In genomic region chr11:98746855-98747693, GRCm38 (mm10) we compare ENCODE assay signal across 8 mouse cellular contexts. TPM values are rescaled to one million over a fixed set of nuclear protein-coding genes. Genes with fewer than 3 reads are reported as not detected.
DNase-seq lines count a peak whose midpoint lies in the region; ATAC-seq and TF ChIP-seq lines count a peak whose summit lies in the region.

No protein-coding gene starts in this region.

- TF ChIP-seq POLR2A in bone marrow, adult 2 months (IDR thresholded peaks at IDR 0.05; ENCODE audit: borderline replicate concordance, control insufficient read depth, low read depth, low read length): no peak

- no peak for TF ChIP-seq CTCF in bone marrow, adult 2 months (IDR thresholded peaks at IDR 0.05; ENCODE audit: control insufficient read depth, insufficient read depth, low read length)
- TF ChIP-seq CTCF in stomach, postnatal 0 days (IDR thresholded peaks at IDR 0.05; ENCODE audit: low read depth): no peak

- H3K4me2 ChIP-seq in embryonic facial prominence, embryonic 15.5 days (replicated peaks): peak overlapping the region; percentile 51
- H3K4me2 ChIP-seq in heart, embryonic 12.5 days: peak overlapping the region; percentile 66
- peak overlapping the region; percentile 59 for H3K4me2 ChIP-seq in kidney, embryonic 15.5 days
- peak overlapping the region; percentile 44 for H3K4me2 ChIP-seq in limb, embryonic 15.5 days
- H3K4me2 ChIP-seq in midbrain, embryonic 15.5 days: peak overlapping the region; percentile 67
- H3K4me2 ChIP-seq in stomach, postnatal 0 days (replicated peaks; ENCODE audit: low read depth): peak overlapping the region; percentile 54

- H3K27ac ChIP-seq in bone marrow, adult 2 months (ENCODE audit: control insufficient read depth, insufficient read depth, low read depth, low read length, poor library complexity): no peak overlapping the region
- H3K27ac ChIP-seq in embryonic facial prominence, embryonic 15.5 days (replicated peaks): peak overlapping the region; percentile 94
- H3K27ac ChIP-seq in heart, embryonic 12.5 days (ENCODE audit: poor library complexity, severe bottlenecking): peak overlapping the region; percentile 88
- peak overlapping the region; percentile 85 for H3K27ac ChIP-seq in kidney, embryonic 15.5 days
- peak overlapping the region; percentile 76 for H3K27ac ChIP-seq in limb, embryonic 15.5 days
- H3K27ac ChIP-seq in midbrain, embryonic 15.5 days: peak overlapping the region; percentile 94
- H3K27ac ChIP-seq in stomach, postnatal 0 days (replicated peaks): peak overlapping the region; percentile 73

- no peaks in the 10 kb centered on the region for H3K27me3 ChIP-seq in embryonic facial prominence, embryonic 15.5 days
- no peaks in the 10 kb centered on the region for H3K27me3 ChIP-seq in heart, embryonic 12.5 days (replicated peaks)
- H3K27me3 ChIP-seq in kidney, embryonic 15.5 days: no peaks in the 10 kb centered on the region
- no peaks in the 10 kb centered on the region for H3K27me3 ChIP-seq in limb, embryonic 15.5 days
- H3K27me3 ChIP-seq in midbrain, embryonic 15.5 days (replicated peaks): no peaks in the 10 kb centered on the region
- no peaks in the 10 kb centered on the region for H3K27me3 ChIP-seq in stomach, postnatal 0 days (ENCODE audit: control insufficient read depth, insufficient read depth, low read length)

- WGBS in bone marrow, adult 2 months: 2% methylated on average over 19 of the region's 19 CpGs
- WGBS in embryonic facial prominence, embryonic 15.5 days: 4% methylated on average over 18 of the region's 19 CpGs
- WGBS in heart, embryonic 12.5 days: 4% methylated on average over 19 of the region's 19 CpGs
- WGBS in kidney, embryonic 15.5 days: 5% methylated on average over 19 of the region's 19 CpGs
- 5% methylated on average over 19 of the region's 19 CpGs for WGBS in limb, embryonic 15.5 days
- 5% methylated on average over 19 of the region's 19 CpGs for WGBS in midbrain, embryonic 15.5 days
- WGBS in stomach, postnatal 0 days: 3% methylated on average over 19 of the region's 19 CpGs

- no peaks in the 10 kb centered on the region for H3K36me3 ChIP-seq in embryonic facial prominence, embryonic 15.5 days
- no peaks in the 10 kb centered on the region for H3K36me3 ChIP-seq in heart, embryonic 12.5 days
- H3K36me3 ChIP-seq in kidney, embryonic 15.5 days: no peaks in the 10 kb centered on the region
- no peaks in the 10 kb centered on the region for H3K36me3 ChIP-seq in limb, embryonic 15.5 days
- no peaks in the 10 kb centered on the region for H3K36me3 ChIP-seq in midbrain, embryonic 15.5 days (replicated peaks)
- no peaks in the 10 kb centered on the region for H3K36me3 ChIP-seq in stomach, postnatal 0 days (ENCODE audit: control insufficient read depth, insufficient read depth, low read length)

- H3K4me1 ChIP-seq in bone marrow, adult 2 months (ENCODE audit: control insufficient read depth, insufficient read depth, low read length): peaks cover 12% of the 10 kb centered on the region
- H3K4me1 ChIP-seq in embryonic facial prominence, embryonic 15.5 days: peaks cover 93% of the 10 kb centered on the region
- peaks cover 95% of the 10 kb centered on the region for H3K4me1 ChIP-seq in heart, embryonic 12.5 days (replicated peaks)
- peaks cover 99% of the 10 kb centered on the region for H3K4me1 ChIP-seq in kidney, embryonic 15.5 days
- H3K4me1 ChIP-seq in limb, embryonic 15.5 days: peaks cover 93% of the 10 kb centered on the region
- peaks cover 89% of the 10 kb centered on the region for H3K4me1 ChIP-seq in midbrain, embryonic 15.5 days
- H3K4me1 ChIP-seq in stomach, postnatal 0 days (replicated peaks; ENCODE audit: control insufficient read depth, insufficient read depth): peaks cover 64% of the 10 kb centered on the region

- H3K4me3 ChIP-seq in bone marrow, adult 2 months (replicated peaks; ENCODE audit: control insufficient read depth, low read depth, low read length): peak overlapping the region; percentile 61
- H3K4me3 ChIP-seq in embryonic facial prominence, embryonic 15.5 days (replicated peaks): peak overlapping the region; percentile 28
- peak overlapping the region; percentile 30 for H3K4me3 ChIP-seq in heart, embryonic 12.5 days
- H3K4me3 ChIP-seq in kidney, embryonic 15.5 days (replicated peaks): peak overlapping the region; percentile 28
- H3K4me3 ChIP-seq in limb, embryonic 15.5 days: peak overlapping the region; percentile 25
- H3K4me3 ChIP-seq in midbrain, embryonic 15.5 days: peak overlapping the region; percentile 26
- H3K4me3 ChIP-seq in stomach, postnatal 0 days (ENCODE audit: low read depth, low read length): peak overlapping the region; percentile 24; the same call in 1 of the 2 replicates

- H3K9ac ChIP-seq in embryonic facial prominence, embryonic 15.5 days: no peak overlapping the region
- peak overlapping the region; percentile 21 for H3K9ac ChIP-seq in heart, embryonic 12.5 days
- H3K9ac ChIP-seq in kidney, embryonic 15.5 days: 0 out of 2 replicates have a peak overlapping the region, but pooled peaks have one; percentile 14
- no peak overlapping the region for H3K9ac ChIP-seq in limb, embryonic 15.5 days
- H3K9ac ChIP-seq in midbrain, embryonic 15.5 days: peak overlapping the region; percentile 37
- H3K9ac ChIP-seq in stomach, postnatal 0 days (ENCODE audit: low read length): peak overlapping the region; percentile 43; the same call in 1 of the 2 replicates

- ATAC-seq in CD4-positive, CD25-positive, alpha-beta regulatory T cell, adult 4 months: peak; percentile 72
- peak; percentile 78 for ATAC-seq in embryonic facial prominence, embryonic 15.5 days (ENCODE audit: insufficient number of reproducible peaks, low FRiP score, low TSS enrichment, low read depth)
- peak; percentile 64 for ATAC-seq in heart, embryonic 12.5 days (ENCODE audit: insufficient number of reproducible peaks, low FRiP score)
- ATAC-seq in kidney, embryonic 15.5 days (replicated peaks; ENCODE audit: low FRiP score): peak; percentile 57
- ATAC-seq in limb, embryonic 15.5 days (ENCODE audit: insufficient number of reproducible peaks, low FRiP score, low TSS enrichment, low read depth): peak; percentile 65; the same call in 1 of the 2 replicates
- peak; percentile 44 for ATAC-seq in midbrain, embryonic 15.5 days (replicated peaks)
- peak; percentile 41 for ATAC-seq in stomach, postnatal 0 days (ENCODE audit: low FRiP score, low TSS enrichment)

- TF ChIP-seq EP300 in stomach, postnatal 0 days (optimal IDR thresholded peaks at IDR 0.05): no peak

- H3K9me3 ChIP-seq in embryonic facial prominence, embryonic 15.5 days (replicated peaks): no peaks in the 10 kb centered on the region
- H3K9me3 ChIP-seq in heart, embryonic 12.5 days (replicated peaks): no peaks in the 10 kb centered on the region
- no peaks in the 10 kb centered on the region for H3K9me3 ChIP-seq in kidney, embryonic 15.5 days (replicated peaks)
- no peaks in the 10 kb centered on the region for H3K9me3 ChIP-seq in limb, embryonic 15.5 days
- no peaks in the 10 kb centered on the region for H3K9me3 ChIP-seq in midbrain, embryonic 15.5 days
- H3K9me3 ChIP-seq in stomach, postnatal 0 days (ENCODE audit: control insufficient read depth, low read length): no peaks in the 10 kb centered on the region

- peak; percentile 88 for DNase-seq in stomach, postnatal 0 days (ENCODE audit: low spot score)

RNA-seq across cellular contexts. Expression of gene Thra, which starts 6.6 kb away (rescaled TPM):
- polyA plus RNA-seq in CD4-positive, CD25-positive, alpha-beta regulatory T cell, adult 4 months (2017; shearing (Covaris generic)): 1 to 10 TPM; 4.8 to 5.7 TPM
- polyA plus RNA-seq in bone marrow, adult 2 months (2011; ENCODE audit: insufficient read depth, insufficient read length, low replicate concordance, missing spikeins): 27.5 and 35.4 TPM in 2 replicates
- polyA plus RNA-seq in embryonic facial prominence, embryonic 15.5 days (2015; fragmentation: Nextera tagmentation; extraction: Ambion mirVana): 51.0 and 51.2 TPM in 2 replicates
- 27.0 and 29.8 TPM in 2 replicates for polyA plus RNA-seq in heart, embryonic 12.5 days (2016; fragmentation: Nextera tagmentation; extraction: Ambion mirVana)
- polyA plus RNA-seq in kidney, embryonic 15.5 days (2015; fragmentation: Nextera tagmentation; extraction: Ambion mirVana): 21.7 and 26.9 TPM in 2 replicates
- polyA plus RNA-seq in limb, embryonic 15.5 days (2015; fragmentation: Nextera tagmentation; extraction: Ambion mirVana): 38.4 and 39.6 TPM in 2 replicates
- 151 and 158 TPM in 2 replicates for polyA plus RNA-seq in midbrain, embryonic 15.5 days (2015; fragmentation: Nextera tagmentation; extraction: Ambion mirVana)
- 24.0 and 24.5 TPM in 2 replicates for polyA plus RNA-seq in stomach, postnatal 0 days (2015; fragmentation: Nextera tagmentation; extraction: Ambion mirVana)

RNA-seq across cellular contexts. Expression of gene Med24, which starts 17.8 kb away (rescaled TPM):
- polyA plus RNA-seq in CD4-positive, CD25-positive, alpha-beta regulatory T cell, adult 4 months (2017; shearing (Covaris generic)): 10 to 100 TPM; 27.0 to 37.5 TPM
- 26.7 and 28.7 TPM in 2 replicates for polyA plus RNA-seq in bone marrow, adult 2 months (2011; ENCODE audit: insufficient read depth, insufficient read length, low replicate concordance, missing spikeins)
- 52.3 and 53.3 TPM in 2 replicates for polyA plus RNA-seq in embryonic facial prominence, embryonic 15.5 days (2015; fragmentation: Nextera tagmentation; extraction: Ambion mirVana)
- 45.9 and 48.1 TPM in 2 replicates for polyA plus RNA-seq in heart, embryonic 12.5 days (2016; fragmentation: Nextera tagmentation; extraction: Ambion mirVana)
- polyA plus RNA-seq in kidney, embryonic 15.5 days (2015; fragmentation: Nextera tagmentation; extraction: Ambion mirVana): 58.2 and 64.7 TPM in 2 replicates
- polyA plus RNA-seq in limb, embryonic 15.5 days (2015; fragmentation: Nextera tagmentation; extraction: Ambion mirVana): 47.6 and 48.3 TPM in 2 replicates
- 82.9 and 84.8 TPM in 2 replicates for polyA plus RNA-seq in midbrain, embryonic 15.5 days (2015; fragmentation: Nextera tagmentation; extraction: Ambion mirVana)
- polyA plus RNA-seq in stomach, postnatal 0 days (2015; fragmentation: Nextera tagmentation; extraction: Ambion mirVana): 16.5 and 18.7 TPM in 2 replicates

RNA-seq across cellular contexts. Expression of gene Nr1d1, which starts 28.1 kb away (rescaled TPM):
- 10 to 100 TPM in 1 of 2 experiments, 1 to 10 TPM in 1; 4.9 to 12.3 TPM for polyA plus RNA-seq in CD4-positive, CD25-positive, alpha-beta regulatory T cell, adult 4 months (2017; shearing (Covaris generic))
- polyA plus RNA-seq in bone marrow, adult 2 months (2011; ENCODE audit: insufficient read depth, insufficient read length, low replicate concordance, missing spikeins): 2.4 and 4.8 TPM in 2 replicates
- 1.7 and 1.8 TPM in 2 replicates for polyA plus RNA-seq in embryonic facial prominence, embryonic 15.5 days (2015; fragmentation: Nextera tagmentation; extraction: Ambion mirVana)
- polyA plus RNA-seq in heart, embryonic 12.5 days (2016; fragmentation: Nextera tagmentation; extraction: Ambion mirVana): 6.4 TPM in 2 replicates
- 2.0 and 2.3 TPM in 2 replicates for polyA plus RNA-seq in kidney, embryonic 15.5 days (2015; fragmentation: Nextera tagmentation; extraction: Ambion mirVana)
- polyA plus RNA-seq in limb, embryonic 15.5 days (2015; fragmentation: Nextera tagmentation; extraction: Ambion mirVana): 1.2 TPM in 2 replicates
- polyA plus RNA-seq in midbrain, embryonic 15.5 days (2015; fragmentation: Nextera tagmentation; extraction: Ambion mirVana): 3.4 and 3.9 TPM in 2 replicates
- polyA plus RNA-seq in stomach, postnatal 0 days (2015; fragmentation: Nextera tagmentation; extraction: Ambion mirVana): 7.5 and 7.9 TPM in 2 replicates

RNA-seq across cellular contexts. Expression of gene Csf3, which starts 46.0 kb away (rescaled TPM):
- not detected for polyA plus RNA-seq in CD4-positive, CD25-positive, alpha-beta regulatory T cell, adult 4 months (2017; shearing (Covaris generic))
- polyA plus RNA-seq in bone marrow, adult 2 months (2011; ENCODE audit: insufficient read depth, insufficient read length, low replicate concordance, missing spikeins): not detected in 2 replicates
- polyA plus RNA-seq in embryonic facial prominence, embryonic 15.5 days (2015; fragmentation: Nextera tagmentation; extraction: Ambion mirVana): 0.12 and 0.31 TPM in 2 replicates
- not detected in 2 replicates for polyA plus RNA-seq in heart, embryonic 12.5 days (2016; fragmentation: Nextera tagmentation; extraction: Ambion mirVana)
- 0.23 TPM in 1 of 2 replicates, not detected in the other for polyA plus RNA-seq in kidney, embryonic 15.5 days (2015; fragmentation: Nextera tagmentation; extraction: Ambion mirVana)
- 0.10 TPM in 1 of 2 replicates, not detected in the other for polyA plus RNA-seq in limb, embryonic 15.5 days (2015; fragmentation: Nextera tagmentation; extraction: Ambion mirVana)
- not detected in 2 replicates for polyA plus RNA-seq in midbrain, embryonic 15.5 days (2015; fragmentation: Nextera tagmentation; extraction: Ambion mirVana)
- 0.08 and 0.11 TPM in 2 replicates for polyA plus RNA-seq in stomach, postnatal 0 days (2015; fragmentation: Nextera tagmentation; extraction: Ambion mirVana)

RNA-seq across cellular contexts. Expression of gene Msl1, which starts 48.2 kb away (rescaled TPM):
- polyA plus RNA-seq in CD4-positive, CD25-positive, alpha-beta regulatory T cell, adult 4 months (2017; shearing (Covaris generic)): 10 to 100 TPM; 22.3 to 24.8 TPM
- polyA plus RNA-seq in bone marrow, adult 2 months (2011; ENCODE audit: insufficient read depth, insufficient read length, low replicate concordance, missing spikeins): 46.7 and 69.9 TPM in 2 replicates
- 28.7 and 30.4 TPM in 2 replicates for polyA plus RNA-seq in embryonic facial prominence, embryonic 15.5 days (2015; fragmentation: Nextera tagmentation; extraction: Ambion mirVana)
- 20.3 and 21.4 TPM in 2 replicates for polyA plus RNA-seq in heart, embryonic 12.5 days (2016; fragmentation: Nextera tagmentation; extraction: Ambion mirVana)
- polyA plus RNA-seq in kidney, embryonic 15.5 days (2015; fragmentation: Nextera tagmentation; extraction: Ambion mirVana): 25.1 and 25.8 TPM in 2 replicates
- 22.9 and 25.8 TPM in 2 replicates for polyA plus RNA-seq in limb, embryonic 15.5 days (2015; fragmentation: Nextera tagmentation; extraction: Ambion mirVana)
- 33.2 and 33.6 TPM in 2 replicates for polyA plus RNA-seq in midbrain, embryonic 15.5 days (2015; fragmentation: Nextera tagmentation; extraction: Ambion mirVana)
- polyA plus RNA-seq in stomach, postnatal 0 days (2015; fragmentation: Nextera tagmentation; extraction: Ambion mirVana): 11.3 and 13.8 TPM in 2 replicates

Comparison
In these comparisons a context has a peak if more than half of its experiments do, and no peak if none do; other contexts are left out.
1. H3K9ac ChIP-seq: peak in heart, embryonic 12.5 days (single experiment), kidney, embryonic 15.5 days (single experiment), midbrain, embryonic 15.5 days (single experiment) and stomach, postnatal 0 days (single experiment); none in embryonic facial prominence, embryonic 15.5 days (single experiment) and limb, embryonic 15.5 days (single experiment).
2. Peak in every context shown above with its lines, with median percentiles within 50 percentile points of each other: ATAC-seq, H3K4me3 ChIP-seq and H3K4me2 ChIP-seq.